Mouse (Mus musculus): ENCODE measurements around the gene Grhl3.
A peak's percentile ranks its signal among the peaks of the same experiment; 100 is the strongest.

Grhl3 gene

DNA sequence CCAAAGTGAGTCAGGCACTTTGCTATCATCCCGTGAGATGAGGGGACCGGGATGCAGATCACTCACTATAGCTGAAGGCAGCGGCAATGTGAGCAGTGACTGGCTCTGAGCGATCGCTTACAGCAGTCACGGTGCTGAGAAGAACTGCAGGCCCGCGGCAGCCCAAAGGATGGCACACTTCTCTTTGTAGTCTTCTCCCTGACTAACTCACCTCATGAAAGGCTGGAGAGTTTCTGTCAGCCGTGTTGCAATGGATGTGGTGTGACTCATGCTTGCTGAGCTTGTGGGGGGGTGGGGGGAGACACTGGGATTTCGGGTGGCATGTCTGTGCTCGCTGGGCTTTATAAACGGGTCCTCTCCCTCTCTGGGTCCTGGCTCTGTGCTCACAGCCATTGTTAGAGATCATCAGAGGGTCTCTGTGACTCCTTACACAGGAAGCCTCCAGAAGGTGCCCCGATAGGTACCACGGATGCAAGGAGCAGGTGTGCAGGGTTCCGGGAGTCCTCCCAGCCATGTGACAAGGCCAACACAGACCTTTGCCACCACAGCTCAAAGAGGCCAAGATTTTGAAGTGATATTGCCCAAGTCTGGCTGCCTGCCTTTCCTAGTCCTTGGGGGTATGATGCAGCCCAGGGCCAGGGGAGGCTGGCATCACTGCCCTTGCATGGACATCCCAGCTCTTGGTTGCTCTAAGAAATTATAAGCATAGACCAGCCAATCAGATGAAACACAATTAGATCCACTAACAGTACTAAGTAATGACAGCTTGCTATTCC is 2.1 kb upstream of the Grhl3 start:
- no peak for DNase-seq (ENCODE audit: extremely low spot score)

GRCm38 (mm10) chr4:135572276-135572675 is 1.2 kb downstream of the Grhl3 start:
- DNase-seq (ENCODE audit: extremely low spot score) = no peak

DNA sequence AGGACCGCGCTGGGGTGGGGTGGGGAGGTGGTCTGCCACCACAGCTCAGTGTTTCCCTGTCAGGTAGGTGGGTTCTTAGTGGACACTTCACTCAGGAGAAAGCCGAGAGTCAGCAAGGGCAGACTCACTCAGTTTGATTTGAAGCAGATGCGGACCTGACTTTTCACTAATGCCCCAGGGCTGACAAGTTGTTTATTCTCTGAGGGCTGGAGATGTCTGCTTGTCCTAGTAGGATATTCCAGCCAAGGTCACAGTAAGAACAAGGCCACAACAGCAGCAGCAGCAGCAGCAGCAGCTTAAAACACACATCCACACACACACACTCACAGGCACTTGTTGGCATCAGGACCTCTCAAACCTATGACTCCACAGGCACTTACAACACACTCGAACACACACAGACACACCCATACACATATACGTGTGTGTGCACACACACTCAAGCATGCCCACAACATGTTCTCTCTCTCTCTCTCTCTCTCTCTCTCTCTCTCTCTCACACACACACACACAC is 2.3 kb downstream of the Grhl3 start:
- no peak for DNase-seq (ENCODE audit: extremely low spot score)

GRCm38 (mm10) chr4:135570152-135571036 is 3.0 kb downstream of the Grhl3 start:
- peak; percentile 64 for DNase-seq (ENCODE audit: extremely low spot score)

DNA sequence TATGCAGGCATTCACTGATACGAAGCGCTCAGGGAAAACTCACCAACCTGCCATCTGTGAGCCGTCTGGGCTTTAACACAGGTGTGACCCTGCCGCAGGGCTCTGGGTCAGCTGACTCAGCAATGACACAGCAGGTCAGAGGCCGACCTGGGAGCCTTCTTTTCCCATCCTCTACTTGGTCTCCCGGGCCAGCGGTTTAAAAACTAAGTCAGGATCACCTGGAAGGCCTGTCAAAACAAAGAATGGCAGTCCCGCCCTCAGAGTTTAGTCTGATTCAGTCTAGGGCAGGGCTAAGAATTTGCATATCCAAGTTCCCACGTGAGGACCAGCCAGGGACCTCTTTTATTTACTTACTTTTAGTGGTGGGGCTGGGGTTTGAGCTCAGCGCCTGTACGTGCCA is 4.2 kb downstream of the Grhl3 start:
- DNase-seq (ENCODE audit: extremely low spot score) = no peak

GRCm38 (mm10) chr4:135567484-135567883 is 5.9 kb downstream of the Grhl3 start:
- no peak for DNase-seq (ENCODE audit: extremely low spot score)

DNA sequence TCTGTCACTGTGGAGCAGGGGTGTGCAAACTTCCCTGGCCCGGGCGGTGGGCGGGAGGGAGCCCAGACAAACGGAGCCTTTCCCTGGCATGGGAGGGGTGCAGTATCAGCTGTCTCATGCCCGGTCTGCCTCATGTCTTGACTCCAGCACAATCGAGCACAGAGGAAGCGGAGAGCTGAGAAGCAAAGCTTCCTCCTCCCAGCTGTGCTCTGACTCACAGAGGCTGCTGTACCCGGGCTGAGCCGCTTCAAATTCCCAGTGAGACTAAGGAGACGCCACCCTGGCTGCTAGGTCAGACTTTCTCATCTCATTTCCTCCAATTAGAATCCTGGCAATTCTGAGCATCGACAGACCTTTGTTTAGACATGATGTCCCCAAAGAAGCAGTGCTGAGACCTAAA is 6.4 kb downstream of the Grhl3 start:
- DNase-seq (ENCODE audit: extremely low spot score) = no peak

- DNase-seq (ENCODE audit: extremely low spot score) = no peak
Measured at GRCm38 (mm10) chr4:135565400-135565799, 8.0 kb downstream of the Grhl3 start.

GRCm38 (mm10) chr4:135563794-135564193 is 9.6 kb downstream of the Grhl3 start:
- no peak for DNase-seq (ENCODE audit: extremely low spot score)

DNA sequence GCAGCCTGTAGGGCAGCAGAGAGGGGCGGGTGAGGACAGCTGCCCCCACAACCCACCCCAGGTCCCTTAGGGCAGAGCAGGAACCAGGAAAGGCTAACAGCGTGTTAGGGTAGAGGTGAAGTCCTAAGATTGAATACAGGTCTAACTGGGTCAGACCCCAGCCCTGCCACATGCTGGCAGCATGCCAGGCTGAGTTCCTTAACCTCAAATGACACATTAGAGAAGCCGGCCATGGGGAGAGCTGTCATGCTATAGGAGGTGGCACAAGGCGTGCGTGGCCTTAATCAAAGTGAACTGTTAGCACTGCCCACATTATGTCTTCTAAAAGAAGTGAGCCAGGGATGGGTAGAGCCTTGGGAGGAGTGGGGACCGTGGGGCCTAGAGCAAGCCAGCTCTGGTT is 24.1 kb downstream of the Grhl3 start:
- DNase-seq (ENCODE audit: extremely low spot score) = no peak

- peak; percentile 6 for DNase-seq (ENCODE audit: extremely low spot score)
Measured at GRCm38 (mm10) chr4:135548521-135549077, 24.8 kb downstream of the Grhl3 start.

DNA sequence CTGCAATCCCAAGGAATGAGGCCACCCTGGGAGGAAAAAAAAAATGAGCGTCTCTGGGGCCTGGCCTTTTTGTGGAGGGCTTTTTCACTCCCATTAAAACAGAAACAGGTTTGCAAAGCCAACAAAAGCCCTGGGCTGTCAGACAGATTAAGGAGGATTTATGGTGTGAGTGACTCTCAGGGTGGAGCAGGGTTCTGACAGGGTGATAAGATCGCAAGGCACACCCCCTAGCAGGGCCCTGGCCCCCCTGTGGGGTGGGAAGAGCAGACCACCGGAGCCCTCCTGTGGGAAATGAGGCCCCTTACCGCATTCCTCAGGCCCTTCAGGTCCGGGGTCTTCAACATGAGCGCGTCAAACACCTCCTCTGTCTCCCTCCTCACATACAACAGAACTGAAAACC is 25.3 kb downstream of the Grhl3 start:
- peak; percentile 59 for DNase-seq (ENCODE audit: extremely low spot score)

DNA sequence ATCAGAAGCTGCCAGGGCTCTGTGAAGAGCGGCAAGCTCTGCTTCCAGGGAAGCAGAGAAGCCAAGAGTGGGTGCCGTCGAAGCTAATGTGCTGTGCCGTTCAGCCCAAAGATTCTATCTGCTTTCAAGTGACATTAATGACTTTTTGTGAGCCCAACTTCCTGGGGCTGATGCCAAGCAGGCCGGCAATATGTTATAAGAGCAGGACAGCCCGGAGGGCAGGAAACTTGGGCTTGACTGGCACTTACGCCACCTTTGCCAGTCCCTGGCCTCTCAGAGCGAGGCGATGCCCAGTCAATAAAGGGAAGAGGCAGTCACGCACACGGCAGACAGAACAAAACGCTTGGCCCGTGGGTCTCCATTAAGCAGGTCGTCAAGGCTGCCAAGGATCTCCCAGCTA is 25.9 kb downstream of the Grhl3 start:
- no peak for DNase-seq (ENCODE audit: extremely low spot score)

- DNase-seq (ENCODE audit: extremely low spot score) = no peak
Measured at GRCm38 (mm10) chr4:135546793-135547192, 26.6 kb downstream of the Grhl3 start.

DNA sequence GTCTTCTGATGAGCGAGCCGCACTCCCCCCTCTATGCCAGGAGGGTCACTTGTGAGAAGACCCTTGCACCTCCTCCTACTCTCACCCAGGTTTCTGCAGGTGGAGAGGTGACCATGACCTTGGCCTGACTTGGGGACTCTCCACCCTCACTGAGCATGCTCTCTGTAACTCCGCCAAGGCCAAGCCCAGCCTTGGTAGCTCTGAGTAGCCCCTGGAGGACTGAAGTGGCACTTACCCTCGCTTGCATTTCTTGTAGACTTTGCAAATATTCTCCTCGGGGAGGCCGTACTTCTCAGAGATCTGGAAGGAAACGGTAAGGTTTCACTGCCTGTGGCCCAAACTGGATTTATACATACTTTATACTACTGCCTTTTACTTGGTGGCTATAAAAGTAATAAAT is 27.4 kb downstream of the Grhl3 start:
- DNase-seq (ENCODE audit: extremely low spot score) = no peak

- DNase-seq (ENCODE audit: extremely low spot score) = no peak
Measured at GRCm38 (mm10) chr4:135545080-135545511, 28.3 kb downstream of the Grhl3 start.

GRCm38 (mm10) chr4:135544284-135544683 is 29.1 kb downstream of the Grhl3 start:
- DNase-seq (ENCODE audit: extremely low spot score) = no peak

- DNase-seq (ENCODE audit: extremely low spot score) = no peak
Measured at GRCm38 (mm10) chr4:135540057-135540456, 33.4 kb downstream of the Grhl3 start.

GRCm38 (mm10) chr4:135539056-135539455 is 34.4 kb downstream of the Grhl3 start:
- no peak for DNase-seq (ENCODE audit: extremely low spot score)

- DNase-seq (ENCODE audit: extremely low spot score) = no peak
Measured at GRCm38 (mm10) chr4:135535021-135535420, 38.4 kb downstream of the Grhl3 start.

- no peak for DNase-seq (ENCODE audit: extremely low spot score)
Measured at GRCm38 (mm10) chr4:135533001-135533400, 40.4 kb downstream of the Grhl3 start.

Data from embryo, embryonic 9.5 days (tissue).